ENCODE assay signal across 15 mouse cellular contexts in the genomic region with DNA sequence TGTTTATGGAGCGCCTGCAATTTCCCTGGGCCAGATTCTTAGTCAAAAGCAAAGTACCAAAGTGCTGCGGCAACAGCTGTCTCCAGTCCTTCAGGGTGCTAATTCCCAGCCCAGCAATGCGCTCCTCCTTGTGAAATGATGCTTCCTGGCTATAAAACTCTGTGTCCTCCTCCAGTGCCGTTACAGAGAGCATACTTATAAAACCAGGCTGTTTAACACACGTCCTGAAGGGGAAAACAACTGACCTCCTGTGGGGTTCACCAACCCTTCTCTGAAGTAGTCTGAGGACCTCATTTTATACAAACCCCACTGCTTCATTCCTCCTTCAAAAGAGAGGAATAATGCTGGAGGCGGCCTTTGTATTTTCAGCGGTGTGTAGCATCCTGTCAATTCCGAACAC. TPM values are rescaled to one million over a fixed set of nuclear protein-coding genes. Genes with fewer than 3 reads are reported as not detected.
A peak's percentile ranks its signal among the peaks of the same experiment; 100 is the strongest.
DNase-seq lines count a peak whose midpoint lies in the region; ATAC-seq lines count a peak whose summit lies in the region.
"Had no signal": no experiment of that assay in that cellular context is flagged by ENCODE, and none has a peak within 500 bp of the region (broad histone marks: within the 10 kb centered on the region; RNA-seq: fewer than 3 reads in every experiment).

No protein-coding gene starts in this region.

- H3K36me3 ChIP-seq in kidney, embryonic 16.5 days (ENCODE audit: insufficient read depth, low read length) = no peaks in the 10 kb centered on the region
- H3K36me3 ChIP-seq in kidney, embryonic 15.5 days = no peaks in the 10 kb centered on the region
- H3K36me3 ChIP-seq in forebrain, embryonic 16.5 days (ENCODE audit: control insufficient read depth, insufficient read depth) = no peaks in the 10 kb centered on the region
- no peaks in the 10 kb centered on the region for H3K36me3 ChIP-seq in neural tube, embryonic 15.5 days
- H3K36me3 ChIP-seq: liver, embryonic 15.5 days had no signal

- 0 out of 2 replicates have a peak overlapping the region, but pooled peaks have one; percentile 6 for H3K27ac ChIP-seq in kidney, embryonic 16.5 days (ENCODE audit: low read length)
- H3K27ac ChIP-seq in kidney, embryonic 15.5 days = no peak overlapping the region
- no peak overlapping the region for H3K27ac ChIP-seq in forebrain, embryonic 16.5 days (ENCODE audit: low read length)
- no peak overlapping the region for H3K27ac ChIP-seq in neural tube, embryonic 15.5 days (replicated peaks)
- H3K27ac ChIP-seq: liver, embryonic 15.5 days had no signal

- peak; percentile 61; the same call in 1 of the 2 replicates for ATAC-seq in kidney, embryonic 16.5 days (ENCODE audit: low FRiP score, low TSS enrichment)
- ATAC-seq in kidney, embryonic 15.5 days (replicated peaks; ENCODE audit: low FRiP score) = no peak
- ATAC-seq in forebrain, embryonic 16.5 days = 0 out of 2 replicates have a peak, but pooled peaks have one; percentile 23
- ATAC-seq in neural tube, embryonic 15.5 days (ENCODE audit: low FRiP score) = peak; percentile 26; the same call in 1 of the 2 replicates
- ATAC-seq: hindbrain, embryonic 16.5 days had no signal

- no peak overlapping the region for H3K4me3 ChIP-seq in kidney, embryonic 16.5 days (ENCODE audit: low read length)
- H3K4me3 ChIP-seq in kidney, embryonic 15.5 days (replicated peaks) = no peak overlapping the region
- no peak overlapping the region for H3K4me3 ChIP-seq in forebrain, embryonic 16.5 days (replicated peaks; ENCODE audit: low read length)
- no peak overlapping the region for H3K4me3 ChIP-seq in neural tube, embryonic 15.5 days (replicated peaks)
- H3K4me3 ChIP-seq: liver, embryonic 15.5 days had no signal

- 18% methylated on average over 8 of the region's 8 CpGs for WGBS in kidney, embryonic 16.5 days
- WGBS in kidney, embryonic 15.5 days = 20% methylated on average over 8 of the region's 8 CpGs
- 8% methylated on average over 8 of the region's 8 CpGs for WGBS in forebrain, embryonic 16.5 days
- 8% methylated on average over 8 of the region's 8 CpGs for WGBS in neural tube, embryonic 15.5 days

- peak; percentile 36 for DNase-seq in retina, postnatal 1 day
- DNase-seq in retina, embryonic 14.5 days (ENCODE audit: low spot score) = no peak
- DNase-seq in urinary bladder, adult 2 months (ENCODE audit: low spot score) = no peak
- DNase-seq in cerebellum, adult 8-10 months = no peak
- DNase-seq: cerebellum, adult 11-12 months; heart, adult 11 months; kidney, postnatal 25 days; spleen, adult 18-20 months; thymus, postnatal 14 days had no signal

- no peak overlapping the region for H3K9ac ChIP-seq in kidney, embryonic 16.5 days (replicated peaks; ENCODE audit: low read length)
- no peak overlapping the region for H3K9ac ChIP-seq in kidney, embryonic 15.5 days
- H3K9ac ChIP-seq in forebrain, embryonic 16.5 days (replicated peaks; ENCODE audit: low read depth, low read length) = no peak overlapping the region
- H3K9ac ChIP-seq in neural tube, embryonic 15.5 days (replicated peaks) = no peak overlapping the region
- H3K9ac ChIP-seq: liver, embryonic 15.5 days had no signal

- H3K4me2 ChIP-seq in kidney, embryonic 16.5 days (replicated peaks; ENCODE audit: low read depth, low read length) = no peak overlapping the region
- no peak overlapping the region for H3K4me2 ChIP-seq in kidney, embryonic 15.5 days
- no peak overlapping the region for H3K4me2 ChIP-seq in forebrain, embryonic 16.5 days (ENCODE audit: low read length)
- no peak overlapping the region for H3K4me2 ChIP-seq in neural tube, embryonic 15.5 days
- H3K4me2 ChIP-seq: liver, embryonic 15.5 days had no signal

- H3K4me1 ChIP-seq in kidney, embryonic 16.5 days (ENCODE audit: insufficient read depth, low read length) = peaks cover 7% of the 10 kb centered on the region; the same call in 1 of the 2 replicates
- peaks cover 13% of the 10 kb centered on the region for H3K4me1 ChIP-seq in kidney, embryonic 15.5 days
- H3K4me1 ChIP-seq in forebrain, embryonic 16.5 days (replicated peaks; ENCODE audit: control insufficient read depth, insufficient read depth, low read length) = peaks cover 14% of the 10 kb centered on the region
- H3K4me1 ChIP-seq in neural tube, embryonic 15.5 days = peaks cover 10% of the 10 kb centered on the region; the same call in 1 of the 2 replicates
- H3K4me1 ChIP-seq: liver, embryonic 15.5 days had no signal

- no peaks in the 10 kb centered on the region for H3K9me3 ChIP-seq in kidney, embryonic 16.5 days (ENCODE audit: low read length)
- H3K9me3 ChIP-seq in kidney, embryonic 15.5 days (replicated peaks) = no peaks in the 10 kb centered on the region
- no peaks in the 10 kb centered on the region for H3K9me3 ChIP-seq in forebrain, embryonic 16.5 days (ENCODE audit: control insufficient read depth, low read length)
- H3K9me3 ChIP-seq in neural tube, embryonic 15.5 days (replicated peaks) = no peaks in the 10 kb centered on the region
- H3K9me3 ChIP-seq: liver, embryonic 15.5 days had no signal

- no peaks in the 10 kb centered on the region for H3K27me3 ChIP-seq in kidney, embryonic 16.5 days (ENCODE audit: insufficient read depth, low read length)
- H3K27me3 ChIP-seq in kidney, embryonic 15.5 days = no peaks in the 10 kb centered on the region
- H3K27me3 ChIP-seq in forebrain, embryonic 16.5 days (replicated peaks; ENCODE audit: control insufficient read depth, insufficient read depth, low read length) = no peaks in the 10 kb centered on the region
- H3K27me3 ChIP-seq in neural tube, embryonic 15.5 days (replicated peaks) = no peaks in the 10 kb centered on the region
- H3K27me3 ChIP-seq: liver, embryonic 15.5 days had no signal

RNA-seq across cellular contexts. Expression of a gene that starts 28.0 kb away (rescaled TPM):
- 0.91 and 1.6 TPM in 2 replicates for polyA plus RNA-seq in kidney, embryonic 16.5 days (2015; fragmentation: Nextera tagmentation; extraction: Ambion mirVana)
- polyA plus RNA-seq in kidney, embryonic 15.5 days (2015; fragmentation: Nextera tagmentation; extraction: Ambion mirVana) = 1.2 and 2.1 TPM in 2 replicates
- 8.0 and 12.1 TPM in 2 replicates for polyA plus RNA-seq in forebrain, embryonic 16.5 days (2015; fragmentation: Nextera tagmentation; extraction: Ambion mirVana)
- 13.7 and 15.6 TPM in 2 replicates for polyA plus RNA-seq in neural tube, embryonic 15.5 days (2015; fragmentation: Nextera tagmentation; extraction: Ambion mirVana)
- polyA plus RNA-seq in urinary bladder, adult 2 months (2012; rRNA removed) = 38.1 and 45.9 TPM in 2 replicates
